Mouse (Mus musculus) C2C12 (cell line): ENCODE measurements at regions not wholly inside any gene's neighbourhood (a gene's known extent, or its start where the extent isn't known, plus 50 kb on each side); places are given as distances from the start of the nearest gene placed in this dataset.

ENCODE experiments used
- CEBPB ChIP-seq: IDR thresholded peaks from one replicate; pipeline ENCODE4 v1.6.1; 2011; ENCODE audit warnings: low read depth, mild to moderate bottlenecking, control low read depth, moderate library complexity
- CTCF ChIP-seq: IDR thresholded peaks from one replicate; pipeline ENCODE4 v1.5.1; 2011; ENCODE audit not compliant: control insufficient read depth, insufficient read depth, insufficient read length
- USF1 ChIP-seq: IDR thresholded peaks from one replicate; pipeline ENCODE4 v1.6.1; 2011; ENCODE audit warnings: low read depth, mild to moderate bottlenecking, control low read depth, moderate library complexity

- no peak for TF ChIP-seq USF1
- no peak for TF ChIP-seq CTCF
- TF ChIP-seq CEBPB: no peak
These were observed 268.2 kb upstream of the Nudt12 start for GRCm38 (mm10) chr17:59281364-59281763.
